Mouse (Mus musculus): ENCODE data around the gene Slc16a4. TPM values are rescaled to one million over a fixed set of nuclear protein-coding genes. Genes with fewer than 3 reads are reported as not detected.

Slc16a4 gene
- total and polyA plus RNA-seq, 3 experiments: 0.04 to 0.65 TPM; not detected in 1

- no peak overlapping the region; a peak in 1 of 4 replicates for H3K4me3 ChIP-seq (ENCODE audit: control insufficient read depth in 1 of 2, insufficient read depth in 1 of 2, low read depth in 2 of 2, low read length in 2 of 2)
- peaks cover 46 to 61% of the 10 kb centered on the region in 2 experiments for H3K36me3 ChIP-seq (ENCODE audit: control insufficient read depth in 1 of 2, insufficient read depth in 2 of 2, low read length in 2 of 2)
- TF ChIP-seq ZNF384 (IDR thresholded peaks at IDR 0.05; ENCODE audit: low read depth, low read length) (peak; percentile 58; the same call in 1 of the 2 replicates), EP300 (IDR thresholded peaks at IDR 0.05; ENCODE audit: low read depth in 1 of 2, low read length in 2 of 2) (no peak)
- H3K9ac ChIP-seq (ENCODE audit: control insufficient read depth, low read depth, low read length, poor library complexity, severe bottlenecking): no peak overlapping the region
- H3K79me2 ChIP-seq (ENCODE audit: control insufficient read depth, insufficient read depth, low read length, poor library complexity): peaks cover 70% of the 10 kb centered on the region
- no peak overlapping the region for H3K27ac ChIP-seq (ENCODE audit: control insufficient read depth, low read depth, low read length)
- H3K27me3 ChIP-seq (ENCODE audit: control insufficient read depth in 1 of 2, insufficient read depth in 2 of 2, low read length in 2 of 2): no peaks in the 10 kb centered on the region
- no peaks in the 10 kb centered on the region for H3K9me3 ChIP-seq (replicated peaks; ENCODE audit: insufficient read depth, low read length)
- DNase-seq (ENCODE audit: low read depth, low spot score): no peak
- H3K4me1 ChIP-seq (ENCODE audit: control insufficient read depth in 1 of 2, insufficient read depth in 2 of 2, low read length in 2 of 2): peaks cover 17 to 22% of the 10 kb centered on the region in 2 experiments
These were observed 35.4 kb downstream of the Slc16a4 start for GRCm38 (mm10) chr3:107326442-107326841.

- TF ChIP-seq NRF1 (IDR thresholded peaks at IDR 0.05; ENCODE audit: insufficient read depth, low read depth, low read length, poor library complexity, severe bottlenecking) (no peak), SIN3A (IDR thresholded peaks at IDR 0.05; ENCODE audit: low read length) (peak; percentile 50; the same call in 1 of the 2 replicates), E2F4 (IDR thresholded peaks at IDR 0.05; ENCODE audit: borderline replicate concordance, low read depth, low read length) (no peak), EP300 (IDR thresholded peaks at IDR 0.05; ENCODE audit: low read depth in 1 of 2, low read length in 2 of 2) (0 out of 4 replicates have a peak, but pooled peaks of 1 of the 2 experiments have one; percentile 17), MXI1 (IDR thresholded peaks at IDR 0.05; ENCODE audit: low read depth, low read length) (0 out of 2 replicates have a peak, but pooled peaks have one; percentile 27), ETS1 (IDR thresholded peaks at IDR 0.05; ENCODE audit: low read depth, low read length) (no peak), RCOR1 (IDR thresholded peaks at IDR 0.05; ENCODE audit: low read depth, low read length) (0 out of 2 replicates have a peak, but pooled peaks have one; percentile 13)
- Histone ChIP-seq H3K4me1 (ENCODE audit: control insufficient read depth in 1 of 2, insufficient read depth in 2 of 2, low read length in 2 of 2) (peaks cover 3 to 10% of the 10 kb centered on the region in 2 experiments; a peak in 3 of 4 replicates), H3K27me3 (ENCODE audit: control insufficient read depth in 1 of 2, insufficient read depth in 2 of 2, low read length in 2 of 2) (no peaks in the 10 kb centered on the region), H3K27ac (ENCODE audit: control insufficient read depth, low read depth, low read length) (no peak overlapping the region; the same call in 1 of the 2 replicates), H3K4me3 (ENCODE audit: control insufficient read depth in 1 of 2, insufficient read depth in 1 of 2, low read depth in 2 of 2, low read length in 2 of 2) (peak overlapping the region; percentile 62 to 95), H3K9me3 (replicated peaks; ENCODE audit: insufficient read depth, low read length) (no peaks in the 10 kb centered on the region), H3K9ac (ENCODE audit: control insufficient read depth, low read depth, low read length, poor library complexity, severe bottlenecking) (peak overlapping the region; percentile 98), H3K79me2 (ENCODE audit: control insufficient read depth, insufficient read depth, low read length, poor library complexity) (peaks cover 51% of the 10 kb centered on the region), H3K36me3 (ENCODE audit: control insufficient read depth in 1 of 2, insufficient read depth in 2 of 2, low read length in 2 of 2) (peaks cover 30 to 31% of the 10 kb centered on the region in 2 experiments)
- DNase-seq (ENCODE audit: low read depth, low spot score): peak; percentile 63
These were observed 39.7 kb downstream of the Slc16a4 start for GRCm38 (mm10) chr3:107330503-107331424.

- Histone ChIP-seq H3K9me3 (replicated peaks; ENCODE audit: insufficient read depth, low read length) (no peaks in the 10 kb centered on the region), H3K4me1 (ENCODE audit: control insufficient read depth in 1 of 2, insufficient read depth in 2 of 2, low read length in 2 of 2) (peaks cover 0 to 9% of the 10 kb centered on the region in 2 experiments; a peak in 2 of 4 replicates), H3K27ac (ENCODE audit: control insufficient read depth, low read depth, low read length) (no peak overlapping the region; the same call in 1 of the 2 replicates), H3K79me2 (ENCODE audit: control insufficient read depth, insufficient read depth, low read length, poor library complexity) (peaks cover 46% of the 10 kb centered on the region), H3K36me3 (ENCODE audit: control insufficient read depth in 1 of 2, insufficient read depth in 2 of 2, low read length in 2 of 2) (peaks cover 25 to 26% of the 10 kb centered on the region in 2 experiments), H3K27me3 (ENCODE audit: control insufficient read depth in 1 of 2, insufficient read depth in 2 of 2, low read length in 2 of 2) (no peaks in the 10 kb centered on the region), H3K9ac (ENCODE audit: control insufficient read depth, low read depth, low read length, poor library complexity, severe bottlenecking) (peak overlapping the region; percentile 98), H3K4me3 (ENCODE audit: control insufficient read depth in 1 of 2, insufficient read depth in 1 of 2, low read depth in 2 of 2, low read length in 2 of 2) (peak overlapping the region; percentile 62 to 95)
- peak; percentile 35 for DNase-seq (ENCODE audit: low read depth, low spot score)
- no peak for TF ChIP-seq CTCF (IDR thresholded peaks at IDR 0.05 in 2 of 3, conservative IDR thresholded peaks at IDR 0.05 in 1 of 3; ENCODE audit: control insufficient read depth in 1 of 3, insufficient read depth in 1 of 3, low read depth in 2 of 3, low read length in 3 of 3, poor library complexity in 1 of 3, severe bottlenecking in 1 of 3)
These were observed 40.7 kb downstream of the Slc16a4 start for GRCm38 (mm10) chr3:107331746-107332126.

Data from MEL (cell line).